Mouse (Mus musculus): ENCODE measurements around the gene Ppp1r3c.

DNA sequence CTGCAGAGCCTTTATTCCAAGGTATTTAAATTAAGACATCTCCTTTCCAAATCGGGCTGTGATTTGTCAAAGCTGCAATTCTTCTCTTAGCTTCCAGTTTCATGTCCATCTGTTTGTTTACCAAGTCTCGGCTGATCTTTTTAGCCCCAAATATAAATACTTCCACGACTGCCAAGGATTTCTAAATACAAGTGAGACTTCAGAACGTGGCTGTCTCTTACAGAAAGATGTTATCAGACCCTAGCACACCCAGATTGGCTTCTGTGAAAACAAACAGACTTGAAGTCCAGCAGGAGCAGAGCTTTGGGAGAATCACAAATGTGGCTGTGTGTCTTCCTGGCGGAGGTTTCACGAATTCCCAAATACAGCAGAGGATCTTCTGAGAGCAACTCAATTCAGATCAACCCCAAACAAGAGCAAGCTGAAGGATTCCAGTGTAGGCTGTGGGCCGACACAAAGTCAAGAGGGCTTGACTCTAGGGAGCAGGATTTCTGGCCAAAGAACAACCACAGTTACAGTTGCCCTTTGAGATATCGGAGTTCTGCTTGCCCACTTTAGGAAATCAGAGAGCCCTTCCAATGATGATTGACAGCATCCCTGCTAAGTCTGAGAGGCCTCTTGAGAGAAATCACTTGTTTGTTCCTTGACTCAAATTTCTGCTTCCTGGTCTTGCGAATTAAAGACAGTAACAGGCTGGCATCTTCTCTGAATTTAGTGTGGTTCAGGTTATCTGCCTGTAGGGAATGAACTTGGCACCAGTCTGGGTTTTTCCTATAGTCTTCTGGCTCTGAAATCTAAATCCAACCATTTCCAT is 34.4 kb downstream of the Ppp1r3c start:
- TF ChIP-seq CTCF (IDR thresholded peaks at IDR 0.05; ENCODE audit: borderline replicate concordance, insufficient read depth, low read depth, low read length) (no peak), POLR2A (IDR thresholded peaks at IDR 0.05; ENCODE audit: borderline replicate concordance, insufficient read depth, low read length) (no peak)

Data from cerebellum, adult 2 months (tissue).